Mouse (Mus musculus) lung, postnatal 0 days (tissue): ENCODE measurements around the gene Angptl6.

Experiments used
- CTCF ChIP-seq: IDR thresholded peaks from 2 replicates; pipeline ENCODE4 v1.5.1; 2016; ENCODE audit warnings: antibody characterized with exemption, mild to moderate bottlenecking
- EP300 ChIP-seq: IDR thresholded peaks from 2 replicates; pipeline ENCODE4 v1.6.1; 2016; ENCODE audit warnings: antibody characterized with exemption, mild to moderate bottlenecking, control low read depth

GRCm38 (mm10) chr9:20879097-20879792, at the start of gene Angptl6:
- TF ChIP-seq CTCF = no peak
- no peak for TF ChIP-seq EP300
